Mouse (Mus musculus): Measurements from ENCODE around the gene Rnf40. TPM values are rescaled to one million over a fixed set of nuclear protein-coding genes. Genes with fewer than 3 reads are reported as not detected.
A peak's percentile ranks its signal among the peaks of the same experiment; 100 is the strongest.

The Rnf40 gene
- polyA plus RNA-seq, 1 experiment from 2014 or later, result 44.1 TPM

- Histone ChIP-seq H3K27ac (ENCODE audit: low read depth, low read length) (peak overlapping the region; percentile 67), H3K27me3 (replicated peaks; ENCODE audit: control insufficient read depth, insufficient read depth, low read length) (no peaks in the 10 kb centered on the region), H3K4me2 (peak overlapping the region; percentile 84), H3K4me3 (ENCODE audit: low read depth, low read length) (peak overlapping the region; percentile 90), H3K4me1 (replicated peaks; ENCODE audit: control insufficient read depth, insufficient read depth, low read length) (peaks cover 10% of the 10 kb centered on the region), H3K9me3 (ENCODE audit: control insufficient read depth, low read length) (no peaks in the 10 kb centered on the region), H3K9ac (ENCODE audit: low read depth, low read length) (peak overlapping the region; percentile 80), H3K36me3 (ENCODE audit: control insufficient read depth, insufficient read depth, low read length) (peaks cover 6% of the 10 kb centered on the region; the same call in 1 of the 2 replicates)
- DNase-seq (ENCODE audit: low spot score), result no peak
- WGBS, result 1% methylated on average over 27 of the region's 28 CpGs
- ATAC-seq (replicated peaks; ENCODE audit: low FRiP score), result peak; percentile 58
Measured at GRCm38 (mm10) chr7:127573503-127574008, 15.0 kb upstream of the Rnf40 start.

GRCm38 (mm10) chr7:127574115-127574514, 14.5 kb upstream of the Rnf40 start:
- WGBS, result 15% methylated on average over 7 of the region's 7 CpGs
- H3K4me3 ChIP-seq (ENCODE audit: low read depth, low read length), result peak overlapping the region; percentile 90

GRCm38 (mm10) chr7:127583260-127583659, 5.3 kb upstream of the Rnf40 start:
- Histone ChIP-seq H3K4me3 (ENCODE audit: low read depth, low read length) (no peak overlapping the region), H3K9me3 (ENCODE audit: control insufficient read depth, low read length) (no peaks in the 10 kb centered on the region), H3K4me1 (replicated peaks; ENCODE audit: control insufficient read depth, insufficient read depth, low read length) (peaks cover 21% of the 10 kb centered on the region), H3K27me3 (replicated peaks; ENCODE audit: control insufficient read depth, insufficient read depth, low read length) (no peaks in the 10 kb centered on the region), H3K4me2 (no peak overlapping the region), H3K9ac (ENCODE audit: low read depth, low read length) (no peak overlapping the region), H3K36me3 (ENCODE audit: control insufficient read depth, insufficient read depth, low read length) (peaks cover 25% of the 10 kb centered on the region), H3K27ac (ENCODE audit: low read depth, low read length) (no peak overlapping the region)
- ATAC-seq (replicated peaks; ENCODE audit: low FRiP score), result no peak
- DNase-seq (ENCODE audit: low spot score), result no peak
- 91% methylated on average over 6 of the region's 6 CpGs for WGBS

More at GRCm38 (mm10) chr7:127574115-127574514, 14.5 kb upstream of the Rnf40 start:
- DNase-seq (ENCODE audit: low spot score) (no peak), ATAC-seq (replicated peaks; ENCODE audit: low FRiP score) (no peak)
- H3K27ac ChIP-seq (ENCODE audit: low read depth, low read length), result peak overlapping the region; percentile 67
- peak overlapping the region; percentile 80 for H3K9ac ChIP-seq (ENCODE audit: low read depth, low read length)
- no peaks in the 10 kb centered on the region for H3K9me3 ChIP-seq (ENCODE audit: control insufficient read depth, low read length)
- H3K27me3 ChIP-seq (replicated peaks; ENCODE audit: control insufficient read depth, insufficient read depth, low read length), result no peaks in the 10 kb centered on the region
- peak overlapping the region; percentile 84 for H3K4me2 ChIP-seq
- 0 out of 2 replicates have a peak, but pooled peaks cover 2% of the 10 kb centered on the region for H3K36me3 ChIP-seq (ENCODE audit: control insufficient read depth, insufficient read depth, low read length)
- H3K4me1 ChIP-seq (replicated peaks; ENCODE audit: control insufficient read depth, insufficient read depth, low read length), result peaks cover 10% of the 10 kb centered on the region

DNA sequence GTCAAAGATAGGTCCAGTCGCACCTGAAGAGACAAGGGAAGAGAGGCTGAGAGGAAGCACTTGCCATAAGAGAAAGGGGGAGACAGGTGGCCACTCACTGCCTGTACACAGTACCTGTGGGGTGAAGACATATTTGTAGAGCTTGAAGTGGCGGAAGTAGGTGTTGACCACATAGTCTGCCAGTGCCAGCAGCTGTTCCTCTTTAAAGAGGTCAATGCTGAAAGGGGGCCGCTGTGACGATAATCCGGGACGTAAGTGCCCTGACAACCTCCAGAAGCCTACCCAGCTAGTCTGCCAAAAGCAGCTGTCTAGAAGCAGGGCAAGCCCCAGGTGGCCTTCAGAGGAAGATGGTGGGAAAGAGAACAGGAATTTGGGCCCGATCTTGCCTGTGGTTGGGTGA, 3.5 kb upstream of the Rnf40 start:
- DNase-seq (ENCODE audit: low spot score) (no peak), ATAC-seq (replicated peaks; ENCODE audit: low FRiP score) (no peak)
- no peaks in the 10 kb centered on the region for H3K27me3 ChIP-seq (replicated peaks; ENCODE audit: control insufficient read depth, insufficient read depth, low read length)
- H3K4me3 ChIP-seq (ENCODE audit: low read depth, low read length), result no peak overlapping the region
- WGBS, result 90% methylated on average over 7 of the region's 7 CpGs
- peaks cover 20% of the 10 kb centered on the region; the same call in 1 of the 2 replicates for H3K36me3 ChIP-seq (ENCODE audit: control insufficient read depth, insufficient read depth, low read length)
- no peaks in the 10 kb centered on the region for H3K9me3 ChIP-seq (ENCODE audit: control insufficient read depth, low read length)
- H3K4me1 ChIP-seq (replicated peaks; ENCODE audit: control insufficient read depth, insufficient read depth, low read length), result peaks cover 28% of the 10 kb centered on the region
- H3K4me2 ChIP-seq, result no peak overlapping the region
- no peak overlapping the region for H3K9ac ChIP-seq (ENCODE audit: low read depth, low read length)
- H3K27ac ChIP-seq (ENCODE audit: low read depth, low read length), result no peak overlapping the region

- 59% methylated on average over 6 of the region's 6 CpGs for WGBS
- peak; percentile 32 for ATAC-seq (replicated peaks; ENCODE audit: low FRiP score)
- peaks cover 29% of the 10 kb centered on the region for H3K36me3 ChIP-seq (ENCODE audit: control insufficient read depth, insufficient read depth, low read length)
- H3K4me3 ChIP-seq (ENCODE audit: low read depth, low read length), result no peak overlapping the region
- peaks cover 28% of the 10 kb centered on the region for H3K4me1 ChIP-seq (replicated peaks; ENCODE audit: control insufficient read depth, insufficient read depth, low read length)
- DNase-seq (ENCODE audit: low spot score), result no peak
- peak overlapping the region; percentile 28; the same call in 1 of the 2 replicates for H3K9ac ChIP-seq (ENCODE audit: low read depth, low read length)
- no peaks in the 10 kb centered on the region for H3K9me3 ChIP-seq (ENCODE audit: control insufficient read depth, low read length)
- peak overlapping the region; percentile 1; the same call in 1 of the 2 replicates for H3K27ac ChIP-seq (ENCODE audit: low read depth, low read length)
- H3K27me3 ChIP-seq (replicated peaks; ENCODE audit: control insufficient read depth, insufficient read depth, low read length), result no peaks in the 10 kb centered on the region
- H3K4me2 ChIP-seq, result peak overlapping the region; percentile 12
Measured at GRCm38 (mm10) chr7:127586149-127586548, 2.4 kb upstream of the Rnf40 start.

DNA sequence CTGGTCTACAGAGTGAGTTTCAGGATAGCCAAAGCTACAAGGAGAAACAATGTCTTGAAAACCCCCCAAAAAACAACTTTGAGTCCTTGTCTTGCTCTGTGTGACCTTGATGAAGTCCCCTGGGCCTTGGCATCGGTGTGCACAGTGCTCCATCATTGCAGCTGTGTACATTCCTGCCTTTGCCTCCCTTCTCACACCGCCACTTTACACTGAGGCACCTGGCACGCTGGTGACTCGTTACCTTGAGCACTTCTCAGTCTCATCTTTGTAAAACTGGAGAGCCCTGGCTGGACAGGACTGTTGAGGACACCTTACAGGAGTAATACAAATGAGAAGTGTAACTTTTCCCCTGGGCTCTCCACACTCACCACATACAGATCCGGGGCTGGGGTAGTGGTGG, 1.4 kb upstream of the Rnf40 start:
- H3K9ac ChIP-seq (ENCODE audit: low read depth, low read length), result no peak overlapping the region; the same call in 1 of the 2 replicates

DNA sequence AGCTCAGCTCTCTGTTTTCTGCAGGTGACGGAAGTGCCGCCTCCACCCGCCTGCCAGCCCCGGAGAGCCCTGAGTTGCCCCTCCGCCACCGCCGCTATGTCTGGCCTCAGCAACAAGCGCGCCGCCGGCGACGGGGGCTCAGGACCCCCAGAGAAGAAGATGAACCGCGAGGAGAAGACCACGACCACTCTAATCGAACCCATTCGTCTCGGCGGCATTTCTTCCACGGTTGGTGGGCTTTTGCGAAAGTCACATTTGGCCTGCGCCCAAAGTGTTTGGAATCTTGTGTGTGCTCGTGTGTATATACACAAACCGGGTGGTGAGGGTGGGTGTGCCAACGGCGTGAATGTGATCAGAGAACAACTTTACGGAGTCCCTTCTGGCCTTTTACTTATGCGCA, 334 bp downstream of the Rnf40 start:
- H3K4me3 ChIP-seq (ENCODE audit: low read depth, low read length), result peak overlapping the region; percentile 95

More for the DNA sequence above, 1.4 kb upstream of the Rnf40 start:
- 68% methylated on average over 5 of the region's 5 CpGs for whole genome bisulfite sequencing
- Histone ChIP-seq H3K9me3 (ENCODE audit: control insufficient read depth, low read length) (no peaks in the 10 kb centered on the region), H3K27ac (ENCODE audit: low read depth, low read length) (no peak overlapping the region), H3K4me2 (peak overlapping the region; percentile 94), H3K27me3 (replicated peaks; ENCODE audit: control insufficient read depth, insufficient read depth, low read length) (no peaks in the 10 kb centered on the region), H3K4me1 (replicated peaks; ENCODE audit: control insufficient read depth, insufficient read depth, low read length) (peaks cover 28% of the 10 kb centered on the region), H3K4me3 (ENCODE audit: low read depth, low read length) (peak overlapping the region; percentile 95), H3K36me3 (ENCODE audit: control insufficient read depth, insufficient read depth, low read length) (peaks cover 33% of the 10 kb centered on the region)
- no peak for DNase-seq (ENCODE audit: low spot score)
- no peak for ATAC-seq (replicated peaks; ENCODE audit: low FRiP score)

DNA sequence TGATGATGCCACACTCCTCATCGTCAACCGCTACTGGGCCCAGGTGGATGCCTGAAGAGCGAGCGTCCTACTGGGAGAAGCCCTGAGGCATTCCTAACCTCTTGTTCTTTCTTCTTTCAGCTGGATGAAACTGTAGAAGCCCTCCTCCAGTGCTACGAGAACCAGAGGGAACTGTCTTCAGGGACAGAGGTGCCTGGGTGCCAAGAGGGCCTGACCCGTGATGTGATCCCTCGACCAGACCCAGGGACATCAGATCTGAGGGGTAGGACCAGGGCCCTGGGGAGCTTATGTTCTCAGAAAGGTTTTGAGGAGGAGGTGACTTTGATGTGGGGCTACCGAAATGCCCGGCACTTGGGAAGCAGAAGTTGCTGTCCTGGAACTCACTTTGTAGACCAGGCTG, 1.1 kb downstream of the Rnf40 start:
- Histone ChIP-seq H3K27me3 (replicated peaks; ENCODE audit: control insufficient read depth, insufficient read depth, low read length) (no peaks in the 10 kb centered on the region), H3K9ac (ENCODE audit: low read depth, low read length) (peak overlapping the region; percentile 89), H3K9me3 (ENCODE audit: control insufficient read depth, low read length) (no peaks in the 10 kb centered on the region), H3K36me3 (ENCODE audit: control insufficient read depth, insufficient read depth, low read length) (peaks cover 43% of the 10 kb centered on the region), H3K4me1 (replicated peaks; ENCODE audit: control insufficient read depth, insufficient read depth, low read length) (peaks cover 28% of the 10 kb centered on the region), H3K4me2 (peak overlapping the region; percentile 94), H3K27ac (ENCODE audit: low read depth, low read length) (no peak overlapping the region), H3K4me3 (ENCODE audit: low read depth, low read length) (peak overlapping the region; percentile 95)
- ATAC-seq (replicated peaks; ENCODE audit: low FRiP score) (no peak), DNase-seq (ENCODE audit: low spot score) (no peak)
- WGBS, result 95% methylated on average over 9 of the region's 9 CpGs

More for the DNA sequence above, 334 bp downstream of the Rnf40 start:
- Histone ChIP-seq H3K27ac (ENCODE audit: low read depth, low read length) (0 out of 2 replicates have a peak overlapping the region, but pooled peaks have one; percentile 45), H3K27me3 (replicated peaks; ENCODE audit: control insufficient read depth, insufficient read depth, low read length) (no peaks in the 10 kb centered on the region), H3K9ac (ENCODE audit: low read depth, low read length) (peak overlapping the region; percentile 89), H3K36me3 (ENCODE audit: control insufficient read depth, insufficient read depth, low read length) (peaks cover 36% of the 10 kb centered on the region), H3K4me2 (peak overlapping the region; percentile 94), H3K4me1 (replicated peaks; ENCODE audit: control insufficient read depth, insufficient read depth, low read length) (peaks cover 28% of the 10 kb centered on the region), H3K9me3 (ENCODE audit: control insufficient read depth, low read length) (no peaks in the 10 kb centered on the region)
- 4% methylated on average over 29 of the region's 29 CpGs for WGBS
- DNase-seq (ENCODE audit: low spot score), result no peak
- ATAC-seq (replicated peaks; ENCODE audit: low FRiP score), result no peak

DNA sequence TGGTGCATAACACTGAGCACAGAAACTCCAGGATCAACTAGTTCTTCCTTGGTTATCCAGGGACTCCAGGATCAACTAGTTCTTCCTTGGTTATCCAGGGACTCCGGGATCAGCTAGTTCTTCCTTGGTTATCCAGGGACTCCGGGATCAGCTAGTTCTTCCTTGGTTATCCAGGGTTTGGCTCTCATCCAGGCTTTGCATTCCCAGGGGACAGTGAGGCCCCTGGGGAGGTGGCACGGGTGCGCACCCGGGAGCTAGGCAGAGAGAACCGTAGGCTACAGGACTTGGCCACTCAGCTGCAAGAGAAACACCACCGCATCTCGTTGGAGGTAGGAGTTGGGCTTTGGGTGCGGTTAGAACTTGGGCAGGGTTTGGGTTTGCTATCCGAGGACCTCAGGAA, 2.5 kb downstream of the Rnf40 start:
- no peaks in the 10 kb centered on the region for H3K27me3 ChIP-seq (replicated peaks; ENCODE audit: control insufficient read depth, insufficient read depth, low read length)
- H3K4me1 ChIP-seq (replicated peaks; ENCODE audit: control insufficient read depth, insufficient read depth, low read length), result peaks cover 22% of the 10 kb centered on the region
- 95% methylated on average over 10 of the region's 10 CpGs for WGBS
- no peak overlapping the region for H3K4me2 ChIP-seq
- no peak overlapping the region for H3K27ac ChIP-seq (ENCODE audit: low read depth, low read length)
- no peak overlapping the region for H3K9ac ChIP-seq (ENCODE audit: low read depth, low read length)
- ATAC-seq (replicated peaks; ENCODE audit: low FRiP score) (no peak), DNase-seq (ENCODE audit: low spot score) (no peak)
- peaks cover 58% of the 10 kb centered on the region for H3K36me3 ChIP-seq (ENCODE audit: control insufficient read depth, insufficient read depth, low read length)
- no peaks in the 10 kb centered on the region for H3K9me3 ChIP-seq (ENCODE audit: control insufficient read depth, low read length)
- no peak overlapping the region for H3K4me3 ChIP-seq (ENCODE audit: low read depth, low read length)
